Mouse (Mus musculus) E14TG2a.4 (cell line): Measurements from ENCODE around the gene Morc2b.

ENCODE experiments used
- CTCF ChIP-seq: conservative IDR thresholded peaks from 2 replicates; pipeline ENCODE4 v1.5.1; 2014; ENCODE audit warnings: low read length
- NANOG ChIP-seq: IDR thresholded peaks from 2 replicates; pipeline ENCODE4 v1.6.1; 2014; ENCODE audit warnings: borderline replicate concordance, low read length, mixed read lengths

- TF ChIP-seq CTCF (no peak), NANOG (no peak)
Measured at GRCm38 (mm10) chr17:33097396-33097795, 42.1 kb downstream of the Morc2b start.
